Mouse (Mus musculus): ENCODE results near the gene Efna2. TPM values are rescaled to one million over a fixed set of nuclear protein-coding genes. Genes with fewer than 3 reads are reported as not detected.

The Efna2 gene
- polyA plus RNA-seq, 1 experiment from 2014 or later = 17.3 TPM

GRCm38 (mm10) chr10:80144159-80144558 is 35.1 kb upstream of the Efna2 start:
- Histone ChIP-seq H3K4me1 (peaks cover 62% of the 10 kb centered on the region), H3K27me3 (peaks cover 13% of the 10 kb centered on the region; the same call in 1 of the 2 replicates), H3K27ac (no peak overlapping the region), H3K4me3 (no peak overlapping the region), H3K4me2 (no peak overlapping the region), H3K9me3 (no peaks in the 10 kb centered on the region), H3K36me3 (peaks cover 27% of the 10 kb centered on the region), H3K9ac (no peak overlapping the region)
- 92% methylated on average over 12 of the region's 12 CpGs for WGBS
- ATAC-seq (ENCODE audit: borderline replicate concordance, extremely low read depth, low FRiP score, low TSS enrichment) = no peak

GRCm38 (mm10) chr10:80144864-80145838 is 34.1 kb upstream of the Efna2 start:
- Histone ChIP-seq H3K27ac (peak overlapping the region; percentile 62), H3K36me3 (peaks cover 27% of the 10 kb centered on the region), H3K27me3 (peaks cover 3% of the 10 kb centered on the region; the same call in 1 of the 2 replicates), H3K9me3 (no peaks in the 10 kb centered on the region), H3K9ac (no peak overlapping the region), H3K4me3 (no peak overlapping the region), H3K4me1 (peaks cover 57% of the 10 kb centered on the region), H3K4me2 (no peak overlapping the region)
- ATAC-seq (ENCODE audit: borderline replicate concordance, extremely low read depth, low FRiP score, low TSS enrichment) = no peak
- 72% methylated on average over 20 of the region's 20 CpGs for WGBS

GRCm38 (mm10) chr10:80145896-80146295 is 33.4 kb upstream of the Efna2 start:
- Histone ChIP-seq H3K27me3 (no peaks in the 10 kb centered on the region), H3K9ac (no peak overlapping the region), H3K4me1 (peaks cover 53% of the 10 kb centered on the region), H3K9me3 (no peaks in the 10 kb centered on the region), H3K4me2 (no peak overlapping the region), H3K27ac (peak overlapping the region; percentile 99), H3K36me3 (peaks cover 27% of the 10 kb centered on the region), H3K4me3 (no peak overlapping the region)
- ATAC-seq (ENCODE audit: borderline replicate concordance, extremely low read depth, low FRiP score, low TSS enrichment) = no peak
- 81% methylated on average over 6 of the region's 6 CpGs for WGBS

- no peaks in the 10 kb centered on the region for H3K27me3 ChIP-seq
- H3K4me3 ChIP-seq = no peak overlapping the region
- peak overlapping the region; percentile 99 for H3K27ac ChIP-seq
- no peak overlapping the region for H3K9ac ChIP-seq
- no peaks in the 10 kb centered on the region for H3K9me3 ChIP-seq
- WGBS = 70% methylated on average over 4 of the region's 4 CpGs
- ATAC-seq (ENCODE audit: borderline replicate concordance, extremely low read depth, low FRiP score, low TSS enrichment) = no peak
- peaks cover 27% of the 10 kb centered on the region for H3K36me3 ChIP-seq
- peaks cover 46% of the 10 kb centered on the region for H3K4me1 ChIP-seq
- H3K4me2 ChIP-seq = peak overlapping the region; percentile 3; the same call in 1 of the 2 replicates
These were observed 32.7 kb upstream of the Efna2 start for GRCm38 (mm10) chr10:80146568-80147011.

- no peak for ATAC-seq (ENCODE audit: borderline replicate concordance, extremely low read depth, low FRiP score, low TSS enrichment)
- peak overlapping the region; percentile 71 for H3K9ac ChIP-seq
- H3K4me3 ChIP-seq = peak overlapping the region; percentile 81
- peaks cover 27% of the 10 kb centered on the region for H3K36me3 ChIP-seq
- peaks cover 49% of the 10 kb centered on the region for H3K4me1 ChIP-seq
- 61% methylated on average over 5 of the region's 5 CpGs for WGBS
- H3K9me3 ChIP-seq = no peaks in the 10 kb centered on the region
- H3K27ac ChIP-seq = peak overlapping the region; percentile 99
- no peaks in the 10 kb centered on the region for H3K27me3 ChIP-seq
- H3K4me2 ChIP-seq = peak overlapping the region; percentile 89
These were observed 32.0 kb upstream of the Efna2 start for GRCm38 (mm10) chr10:80147146-80147718.

GRCm38 (mm10) chr10:80147719-80148601 is 31.3 kb upstream of the Efna2 start, which contains the start of gene Midn:
Gene Midn (plus strand): TSS chr10:80148272.
- Histone ChIP-seq H3K4me1 (peaks cover 53% of the 10 kb centered on the region), H3K27ac (peak within 1 kb of the TSS; percentile 99), H3K9ac (peak within 1 kb of the TSS; percentile 71), H3K4me3 (peak within 1 kb of the TSS; percentile 81), H3K36me3 (peaks cover 34% of the 10 kb centered on the region), H3K9me3 (no peaks in the 10 kb centered on the region), H3K4me2 (peak within 1 kb of the TSS; percentile 89), H3K27me3 (no peaks in the 10 kb centered on the region)
- peak; percentile 47 for ATAC-seq (ENCODE audit: borderline replicate concordance, extremely low read depth, low FRiP score, low TSS enrichment)
- 1% methylated on average over 38 of the region's 42 CpGs for WGBS

- H3K9me3 ChIP-seq = no peaks in the 10 kb centered on the region
- H3K4me2 ChIP-seq = peak overlapping the region; percentile 89
- H3K4me1 ChIP-seq = peaks cover 53% of the 10 kb centered on the region
- H3K27ac ChIP-seq = peak overlapping the region; percentile 99
- ATAC-seq (ENCODE audit: borderline replicate concordance, extremely low read depth, low FRiP score, low TSS enrichment) = peak; percentile 66
- H3K4me3 ChIP-seq = peak overlapping the region; percentile 81
- H3K27me3 ChIP-seq = no peaks in the 10 kb centered on the region
- 0% methylated on average over 57 of the region's 57 CpGs for WGBS
- peaks cover 38% of the 10 kb centered on the region for H3K36me3 ChIP-seq
- peak overlapping the region; percentile 71 for H3K9ac ChIP-seq
These were observed 30.5 kb upstream of the Efna2 start for GRCm38 (mm10) chr10:80148610-80149290.

- no peaks in the 10 kb centered on the region for H3K27me3 ChIP-seq
- no peaks in the 10 kb centered on the region for H3K9me3 ChIP-seq
- H3K4me1 ChIP-seq = peaks cover 61% of the 10 kb centered on the region
- H3K27ac ChIP-seq = peak overlapping the region; percentile 99
- peaks cover 38% of the 10 kb centered on the region for H3K36me3 ChIP-seq
- H3K4me2 ChIP-seq = peak overlapping the region; percentile 89
- WGBS = 1% methylated on average over 88 of the region's 88 CpGs
- H3K4me3 ChIP-seq = peak overlapping the region; percentile 81
- H3K9ac ChIP-seq = peak overlapping the region; percentile 98
- peak; percentile 82 for ATAC-seq (ENCODE audit: borderline replicate concordance, extremely low read depth, low FRiP score, low TSS enrichment)
These were observed 29.7 kb upstream of the Efna2 start for GRCm38 (mm10) chr10:80149291-80150225.

GRCm38 (mm10) chr10:80150226-80151210 is 28.8 kb upstream of the Efna2 start:
- Histone ChIP-seq H3K4me2 (peak overlapping the region; percentile 89), H3K4me3 (peak overlapping the region; percentile 81), H3K4me1 (peaks cover 63% of the 10 kb centered on the region), H3K27ac (peak overlapping the region; percentile 96), H3K36me3 (peaks cover 38% of the 10 kb centered on the region), H3K9me3 (no peaks in the 10 kb centered on the region), H3K27me3 (no peaks in the 10 kb centered on the region), H3K9ac (peak overlapping the region; percentile 98)
- ATAC-seq (ENCODE audit: borderline replicate concordance, extremely low read depth, low FRiP score, low TSS enrichment) = no peak
- WGBS = 1% methylated on average over 68 of the region's 71 CpGs

Measured in lung, embryonic 15.5 days (tissue).